In the genomic region with DNA sequence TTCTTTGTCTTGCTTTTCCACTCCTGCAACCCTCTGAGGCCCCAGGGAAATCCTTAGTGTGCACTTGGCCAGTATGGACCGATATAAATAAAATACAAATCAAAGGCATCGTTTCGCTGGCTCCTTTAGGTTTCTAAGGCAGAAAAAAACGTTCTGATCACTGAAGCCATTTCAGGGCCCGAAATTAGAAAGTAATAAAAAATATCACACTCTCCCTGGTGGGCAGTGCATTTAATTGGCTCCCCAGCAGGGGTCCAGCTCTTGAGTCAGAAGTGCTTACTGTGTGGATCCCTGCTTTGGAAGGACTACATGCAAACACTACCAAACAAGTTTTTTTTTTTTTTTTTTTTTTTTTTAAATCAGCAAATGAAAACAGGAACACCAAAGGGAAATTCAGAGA, we compare ENCODE assay signal across 10 mouse cellular contexts.
DNase-seq lines count a peak whose midpoint lies in the region; ATAC-seq lines count a peak whose summit lies in the region.
"Had no signal": no experiment of that assay in that cellular context is flagged by ENCODE, and none has a peak within 500 bp of the region (broad histone marks: within the 10 kb centered on the region; RNA-seq: fewer than 3 reads in every experiment).

No protein-coding gene starts in this region.

- peaks cover 13% of the 10 kb centered on the region for H3K4me1 ChIP-seq in heart, embryonic 13.5 days
- peaks cover 28% of the 10 kb centered on the region for H3K4me1 ChIP-seq in embryonic facial prominence, embryonic 15.5 days
- H3K4me1 ChIP-seq: megakaryocyte, embryonic 14.5 days; stomach, embryonic 15.5 days had no signal

- no peak for ATAC-seq in heart, embryonic 13.5 days (ENCODE audit: extremely low read depth, insufficient number of reproducible peaks, low FRiP score, low TSS enrichment)
- ATAC-seq in embryonic facial prominence, embryonic 15.5 days (ENCODE audit: insufficient number of reproducible peaks, low FRiP score, low TSS enrichment, low read depth): no peak

- no peak overlapping the region for H3K9ac ChIP-seq in heart, embryonic 13.5 days
- H3K9ac ChIP-seq in embryonic facial prominence, embryonic 15.5 days: no peak overlapping the region
- H3K9ac ChIP-seq: stomach, embryonic 15.5 days had no signal

- no peaks in the 10 kb centered on the region for H3K9me3 ChIP-seq in heart, embryonic 13.5 days
- H3K9me3 ChIP-seq in embryonic facial prominence, embryonic 15.5 days (replicated peaks): no peaks in the 10 kb centered on the region
- H3K9me3 ChIP-seq: stomach, embryonic 15.5 days had no signal

- no peak overlapping the region for H3K4me3 ChIP-seq in heart, embryonic 13.5 days
- H3K4me3 ChIP-seq in embryonic facial prominence, embryonic 15.5 days (replicated peaks): no peak overlapping the region
- H3K4me3 ChIP-seq: megakaryocyte, embryonic 14.5 days; stomach, embryonic 15.5 days had no signal

- no peaks in the 10 kb centered on the region for H3K36me3 ChIP-seq in heart, embryonic 13.5 days
- H3K36me3 ChIP-seq in embryonic facial prominence, embryonic 15.5 days: no peaks in the 10 kb centered on the region
- H3K36me3 ChIP-seq: stomach, embryonic 15.5 days had no signal

- peak overlapping the region; percentile 49 for H3K4me2 ChIP-seq in heart, embryonic 13.5 days
- H3K4me2 ChIP-seq in embryonic facial prominence, embryonic 15.5 days (replicated peaks): no peak overlapping the region; the same call in 1 of the 2 replicates

- intact Hi-C loops in heart, postnatal 36 days (cut with DNase I): loop anchor here (5.0 to 10.0 kb wide), 2 partner anchors 389 to 596 kb away; a partner anchor contains a TSS

- DNase-seq in heart, postnatal 36 days: no peak
- DNase-seq in Muller cell, postnatal 12 days (ENCODE audit: inconsistent ontology term): peak; percentile 7
- peak; percentile 47 for DNase-seq in mesoderm, embryonic 11.5 days (ENCODE audit: low read depth, low spot score)
- no peak for DNase-seq in adrenal gland, adult 8-10 months
- no peak for DNase-seq in left cerebral cortex, adult 8-10 months (ENCODE audit: low spot score in 2 of 2)
- DNase-seq in adrenal gland, adult (ENCODE audit: inconsistent age in 2 of 2, low spot score in 1 of 2): no peak

- no peak overlapping the region for H3K27ac ChIP-seq in heart, embryonic 13.5 days (replicated peaks)
- 0 out of 2 replicates have a peak overlapping the region, but pooled peaks have one; percentile 17 for H3K27ac ChIP-seq in embryonic facial prominence, embryonic 15.5 days (replicated peaks)
- H3K27ac ChIP-seq: stomach, embryonic 15.5 days had no signal

- WGBS in heart, embryonic 13.5 days: 26% methylated on average over 5 of the region's 5 CpGs
- WGBS in embryonic facial prominence, embryonic 15.5 days: 25% methylated on average over 5 of the region's 5 CpGs

- H3K27me3 ChIP-seq in heart, embryonic 13.5 days (replicated peaks): peaks cover 43% of the 10 kb centered on the region
- H3K27me3 ChIP-seq in embryonic facial prominence, embryonic 15.5 days: peaks cover 8% of the 10 kb centered on the region

Comparison
In these comparisons a context has a peak if more than half of its experiments do, and no peak if none do; other contexts are left out.
1. DNase-seq: peak in Muller cell, postnatal 12 days (single experiment) and mesoderm, embryonic 11.5 days (single experiment); none in heart, postnatal 36 days (0 of 2), adrenal gland, adult 8-10 months (single experiment), left cerebral cortex, adult 8-10 months (0 of 2) and adrenal gland, adult (0 of 2).